Mouse (Mus musculus): ENCODE results near the gene Rpl9-ps1.

The Rpl9-ps1 gene

GRCm38 (mm10) chr11:83645521-83645920 is at the start of gene Rpl9-ps1:
Rpl9-ps1 (minus strand) TSS chr11:83645621.
- no peak for DNase-seq (ENCODE audit: low spot score in 2 of 2)

- no peak for DNase-seq (ENCODE audit: low spot score in 2 of 2)
Measured at GRCm38 (mm10) chr11:83692008-83692407, 46.6 kb upstream of the Rpl9-ps1 start.

DNA sequence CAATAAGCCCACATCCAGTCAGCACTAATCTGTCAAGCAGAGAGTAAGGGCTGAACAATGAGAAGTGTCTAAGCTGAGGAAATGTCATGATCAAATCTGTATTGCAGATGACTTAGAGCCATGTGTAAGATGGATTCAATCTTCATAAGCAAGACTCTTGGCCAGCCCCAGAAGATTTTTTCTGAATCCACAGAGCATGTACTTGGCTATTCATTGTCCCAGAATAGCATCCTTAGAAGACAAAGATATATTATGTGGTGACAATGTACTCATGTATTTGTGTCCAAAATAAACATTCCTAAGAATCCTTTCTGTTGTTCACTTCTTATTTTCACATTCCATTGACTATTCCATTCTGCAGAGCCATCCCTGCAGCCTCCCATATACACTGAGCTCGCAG is 44.5 kb upstream of the Rpl9-ps1 start:
- DNase-seq (ENCODE audit: low spot score in 2 of 2), result no peak

DNA sequence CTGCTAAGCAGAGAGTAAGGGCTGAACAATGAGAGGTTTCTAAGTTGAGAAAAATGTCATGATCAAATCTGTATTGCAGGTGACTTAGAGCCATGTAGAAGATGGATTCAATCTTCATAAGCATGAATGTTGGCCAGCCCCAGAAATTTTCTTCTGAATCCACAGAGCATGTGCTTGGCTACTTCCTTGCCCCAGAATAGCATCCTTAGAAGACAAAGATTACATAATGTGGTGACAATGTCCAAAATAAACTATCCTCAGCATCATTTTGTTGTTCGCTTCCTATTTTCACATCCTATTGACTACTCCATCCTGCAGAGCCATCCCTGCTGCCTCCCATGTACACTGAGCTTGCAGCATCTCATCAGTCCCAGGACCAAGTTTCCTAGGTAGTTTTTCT is 30.2 kb upstream of the Rpl9-ps1 start:
- DNase-seq (ENCODE audit: low spot score in 2 of 2), result no peak

- no peak for DNase-seq (ENCODE audit: low spot score in 2 of 2)
Measured at GRCm38 (mm10) chr11:83671743-83672142, 26.3 kb upstream of the Rpl9-ps1 start.

GRCm38 (mm10) chr11:83663532-83663931 is 18.1 kb upstream of the Rpl9-ps1 start:
- DNase-seq (ENCODE audit: low spot score in 2 of 2), result no peak

- no peak for DNase-seq (ENCODE audit: low spot score in 2 of 2)
Measured at GRCm38 (mm10) chr11:83662204-83662603, 16.8 kb upstream of the Rpl9-ps1 start, which contains the start of gene Ccl4. Ccl4 (plus strand) TSS chr11:83662584.

- DNase-seq (ENCODE audit: low spot score in 2 of 2), result no peak
Measured at GRCm38 (mm10) chr11:83658797-83659196, 13.4 kb upstream of the Rpl9-ps1 start.

- DNase-seq (ENCODE audit: low spot score in 2 of 2), result no peak
Measured at GRCm38 (mm10) chr11:83657508-83657907, 12.1 kb upstream of the Rpl9-ps1 start.

DNA sequence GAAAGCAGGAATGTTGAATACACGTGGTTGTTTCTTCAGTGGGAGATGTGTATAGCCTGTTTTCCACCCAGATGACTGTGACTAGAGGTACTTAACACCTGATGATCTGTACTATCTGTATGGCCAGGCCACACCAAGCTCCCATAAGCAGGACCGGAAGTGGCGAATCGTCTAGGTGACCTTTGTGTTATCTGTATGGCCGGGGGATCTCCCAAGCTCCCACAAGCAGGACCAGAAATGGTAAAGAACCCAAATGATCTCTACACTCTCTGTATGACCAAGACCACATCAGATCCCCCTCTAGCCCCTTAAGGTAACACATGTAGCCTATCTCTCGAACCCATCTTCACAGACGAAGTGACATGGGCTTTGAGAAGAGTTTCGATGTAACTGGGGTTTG is 9.2 kb upstream of the Rpl9-ps1 start:
- DNase-seq (ENCODE audit: low spot score in 2 of 2), result no peak

- no peak for DNase-seq (ENCODE audit: low spot score in 2 of 2)
Measured at GRCm38 (mm10) chr11:83649305-83649841, 4.0 kb upstream of the Rpl9-ps1 start, which contains the start of gene Ccl3. Ccl3 (minus strand) TSS chr11:83649355.

- no peak for DNase-seq (ENCODE audit: low spot score in 2 of 2)
Measured at GRCm38 (mm10) chr11:83646356-83647149, 1.1 kb upstream of the Rpl9-ps1 start.

GRCm38 (mm10) chr11:83641216-83641615 is 4.2 kb downstream of the Rpl9-ps1 start:
- DNase-seq (ENCODE audit: low spot score in 2 of 2), result no peak

GRCm38 (mm10) chr11:83640141-83640540 is 5.3 kb downstream of the Rpl9-ps1 start:
- no peak for DNase-seq (ENCODE audit: low spot score in 2 of 2)

DNA sequence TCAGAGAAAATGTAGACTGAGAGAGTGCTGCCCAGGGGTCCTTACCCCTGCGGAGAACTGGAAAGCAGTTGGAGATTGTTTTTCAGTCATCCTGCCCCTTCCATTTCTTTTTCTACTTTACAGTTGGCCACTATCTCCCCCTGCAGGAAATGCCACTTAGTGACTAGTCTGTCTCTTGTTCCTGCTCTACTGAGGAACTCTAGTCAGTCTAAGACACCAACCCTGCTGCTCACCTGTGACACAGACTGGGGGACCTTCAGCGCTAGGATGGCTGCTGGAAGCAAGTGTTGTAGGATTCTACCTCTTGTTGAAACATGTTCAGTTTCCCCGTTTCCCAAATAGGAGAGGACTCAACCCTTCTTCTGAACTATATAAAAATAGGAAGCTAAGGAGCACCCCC is 5.9 kb downstream of the Rpl9-ps1 start:
- DNase-seq (ENCODE audit: low spot score in 2 of 2), result no peak

DNA sequence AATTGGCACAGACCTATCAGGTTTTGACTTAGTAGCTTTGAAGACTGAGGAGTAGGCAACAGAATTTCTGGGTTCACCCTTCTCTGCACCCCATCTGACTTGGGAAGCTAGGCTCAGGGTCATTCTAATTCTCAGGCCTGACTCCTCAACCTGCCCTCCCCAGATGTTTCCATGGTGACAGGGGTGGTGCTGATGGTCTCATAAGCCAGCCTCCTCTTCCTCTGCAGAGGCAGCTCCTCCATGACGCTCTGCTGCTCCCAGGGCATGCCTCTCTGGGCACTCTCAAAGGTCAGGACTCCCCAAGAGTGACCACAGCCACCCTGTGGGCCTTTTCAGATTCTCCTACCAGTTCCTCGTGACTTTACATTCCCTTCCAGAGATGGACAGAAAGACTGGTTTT is 6.5 kb downstream of the Rpl9-ps1 start:
- no peak for DNase-seq (ENCODE audit: low spot score in 2 of 2)

GRCm38 (mm10) chr11:83636742-83637235 is 8.6 kb downstream of the Rpl9-ps1 start:
- no peak for DNase-seq (ENCODE audit: low spot score in 2 of 2)

- DNase-seq (ENCODE audit: low spot score in 2 of 2), result no peak
Measured at GRCm38 (mm10) chr11:83634898-83635297, 10.5 kb downstream of the Rpl9-ps1 start.

GRCm38 (mm10) chr11:83634425-83634824 is 11.0 kb downstream of the Rpl9-ps1 start:
- no peak for DNase-seq (ENCODE audit: low spot score in 2 of 2)

DNA sequence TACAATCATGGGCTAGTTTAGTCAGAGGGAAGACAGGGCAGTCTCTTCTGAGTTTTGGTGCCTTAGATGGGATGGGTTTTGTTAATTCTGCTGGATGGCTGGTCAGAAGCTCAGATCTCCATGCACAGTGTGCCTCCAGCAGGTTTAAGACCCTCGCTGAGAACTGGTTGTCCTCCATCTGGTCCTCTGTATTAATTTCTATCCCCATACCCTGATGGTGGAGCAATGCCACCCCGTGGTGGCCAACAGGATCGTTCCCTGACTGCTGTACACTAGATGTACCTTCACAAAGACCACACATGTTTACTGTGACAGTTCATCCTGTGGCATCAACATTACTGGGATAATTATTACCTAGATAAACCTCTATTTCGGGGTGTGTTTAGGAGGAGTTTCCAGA is 12.7 kb downstream of the Rpl9-ps1 start:
- DNase-seq (ENCODE audit: low spot score in 2 of 2), result no peak

DNA sequence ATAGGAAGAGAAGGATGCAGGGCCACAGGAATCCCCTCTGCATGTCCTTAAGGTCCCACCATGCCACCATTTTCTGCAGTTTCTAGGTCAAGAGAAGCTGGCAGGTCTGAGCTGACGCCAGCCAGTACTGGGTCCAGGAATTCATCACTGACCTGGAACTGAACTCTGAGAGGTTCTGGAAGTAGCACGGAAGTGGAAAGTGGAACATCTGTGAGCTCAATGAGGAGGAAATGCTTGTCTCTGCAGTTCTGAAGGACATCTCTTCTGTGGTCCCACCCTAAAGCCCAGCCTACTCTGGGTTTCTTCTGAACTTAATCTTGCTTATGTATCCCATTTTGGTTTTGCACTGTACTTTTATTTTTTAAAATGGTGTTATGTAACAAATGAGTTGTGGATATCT is 14.4 kb downstream of the Rpl9-ps1 start:
- DNase-seq (ENCODE audit: low spot score in 2 of 2), result no peak

DNA sequence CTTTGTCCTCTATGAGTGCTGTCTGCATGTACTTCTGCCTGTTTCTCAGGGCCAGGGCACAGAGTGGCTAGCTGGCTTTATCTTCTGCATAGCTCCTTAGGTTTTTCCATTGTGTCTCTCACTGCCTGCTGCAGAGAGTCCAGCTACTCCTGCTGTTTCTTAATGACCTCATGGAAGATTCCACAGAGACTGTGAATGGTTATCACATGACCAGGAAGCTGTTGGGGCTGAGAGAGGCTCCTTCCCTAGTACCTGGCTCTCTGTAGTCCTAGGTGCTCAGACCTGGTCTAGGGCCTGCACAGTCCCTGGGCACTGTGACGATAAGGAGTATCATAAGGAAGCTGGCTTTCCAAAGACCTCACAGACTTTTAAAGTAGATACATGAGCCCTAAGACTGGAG is 14.8 kb downstream of the Rpl9-ps1 start:
- DNase-seq (ENCODE audit: low spot score in 2 of 2), result no peak

DNA sequence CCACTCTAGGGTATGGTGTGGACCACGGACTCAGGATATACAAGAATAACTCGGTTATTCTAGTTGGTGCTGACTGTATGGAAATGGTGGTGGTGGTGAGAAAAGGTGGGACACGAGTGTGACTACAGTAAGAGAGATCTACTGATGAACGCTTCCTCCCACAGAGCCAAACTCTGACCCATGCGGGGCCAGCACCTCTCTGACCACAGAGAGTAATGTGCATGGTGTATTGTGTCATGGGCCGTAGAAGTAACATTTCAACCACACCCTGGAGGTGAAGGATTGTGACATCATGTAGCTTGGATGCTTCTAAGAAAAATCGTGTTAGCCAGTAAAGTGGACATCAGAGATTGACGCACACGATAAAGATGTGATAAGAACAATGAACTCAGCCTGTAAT is 16.6 kb downstream of the Rpl9-ps1 start:
- no peak for DNase-seq (ENCODE audit: low spot score in 2 of 2)

All from frontal cortex, postnatal 36 days (tissue).